Mouse (Mus musculus) myocyte (in vitro differentiated cells): ENCODE measurements around the gene Pamr1.

Experiments used
- CEBPB ChIP-seq: IDR thresholded peaks from 2 replicates; pipeline ENCODE4 v1.6.1; 2011; ENCODE audit warnings: mild to moderate bottlenecking, moderate library complexity; ENCODE audit not compliant: poor library complexity, insufficient read depth, severe bottlenecking
- E2F4 ChIP-seq: IDR thresholded peaks from one replicate; pipeline ENCODE4 v1.6.1; 2011; ENCODE audit warnings: mild to moderate bottlenecking, control low read depth, moderate library complexity; ENCODE audit not compliant: insufficient read depth
- MAX ChIP-seq: IDR thresholded peaks from one replicate; pipeline ENCODE4 v1.6.1; 2011; ENCODE audit warnings: low read depth, mild to moderate bottlenecking, control low read depth
- MYOD1 ChIP-seq, 3 experiments: IDR thresholded peaks; one replicate each; pipeline ENCODE4 v1.6.1; 2011; ENCODE audit warnings: control low read depth in 2 of 3, low read depth in 2 of 3, mild to moderate bottlenecking in 2 of 3, moderate library complexity in 1 of 3; ENCODE audit not compliant: insufficient read length in 2 of 3, control insufficient read depth in 1 of 3
- MYOG ChIP-seq, 3 experiments: IDR thresholded peaks; one replicate each; pipeline ENCODE4 v1.6.1; 2011; ENCODE audit warnings: control low read depth in 2 of 3, low read depth in 2 of 3, mild to moderate bottlenecking in 2 of 3; ENCODE audit not compliant: insufficient read length in 2 of 3, control insufficient read depth in 1 of 3, insufficient read depth in 1 of 3
- POLR2A ChIP-seq: IDR thresholded peaks from one replicate; pipeline ENCODE4 v1.6.1; 2011; ENCODE audit warnings: low read depth, mild to moderate bottlenecking, control low read depth, moderate library complexity; ENCODE audit not compliant: insufficient read length
- POLR2AphosphoS2 ChIP-seq: IDR thresholded peaks from one replicate; pipeline ENCODE4 v1.6.1; 2011; ENCODE audit warnings: low read depth, control low read depth; ENCODE audit not compliant: insufficient read length
- SRF ChIP-seq: IDR thresholded peaks from one replicate; pipeline ENCODE4 v1.6.1; 2011; ENCODE audit warnings: low read depth; ENCODE audit not compliant: control insufficient read depth, insufficient read length
- TCF12 ChIP-seq: IDR thresholded peaks from one replicate; pipeline ENCODE4 v1.6.1; 2011; ENCODE audit warnings: mild to moderate bottlenecking, control low read depth; ENCODE audit not compliant: poor library complexity, insufficient read depth, severe bottlenecking
- TCF3 ChIP-seq: IDR thresholded peaks from one replicate; pipeline ENCODE4 v1.6.1; 2011; ENCODE audit warnings: low read depth, control low read depth; ENCODE audit not compliant: insufficient read length
- USF1 ChIP-seq: IDR thresholded peaks from one replicate; pipeline ENCODE4 v1.6.1; 2011; ENCODE audit warnings: low read depth, mild to moderate bottlenecking, control low read depth, moderate library complexity

- TF ChIP-seq POLR2A (no peak), MAX (no peak), CEBPB (no peak), TCF12 (no peak), USF1 (no peak), MYOD1 (IDR thresholded peaks at IDR 0.05; ENCODE audit: control insufficient read depth in 1 of 3, insufficient read length in 2 of 3, low read depth in 2 of 3) (no peak), MYOG (IDR thresholded peaks at IDR 0.05; ENCODE audit: control insufficient read depth in 1 of 3, insufficient read depth in 1 of 3, insufficient read length in 2 of 3, low read depth in 2 of 3) (no peak), TCF3 (no peak), POLR2AphosphoS2 (no peak), E2F4 (no peak), SRF (no peak)
Observed at GRCm38 (mm10) chr2:102669580-102669979, 119.8 kb downstream of the Pamr1 start.
